Mouse (Mus musculus) left cerebral cortex, postnatal 14 days (tissue): ENCODE measurements around the gene Bicra. TPM values are rescaled to one million over a fixed set of nuclear protein-coding genes. Genes with fewer than 3 reads are reported as not detected.

Experiments used
- DNase-seq, 2 experiments: peaks; one replicate each; pipeline ENCODE4 v3.0.0; 2021 to 2022; ENCODE audit warnings: low spot score in 2 of 2, mixed read lengths in 1 of 2
- intact Hi-C: fragments of 180-260 bp; cut with DNase I; formaldehyde crosslinking; loops from one replicate; pipeline ENCODE4 v1.15.1; 2025
- long read RNA-seq, 2 experiments: library from polyadenylated mRNA; stranded (forward); transcript quantifications; one replicate each; pipeline ENCODE4 v2.0.0; 2021
- total RNA-seq, 2 experiments: library from RNA; stranded (reverse); gene quantifications; 2 replicates each; pipeline ENCODE4 v1.2.3; 2021

The Bicra gene
- total RNA-seq = 10 to 100 TPM; 14.6 to 16.9 TPM
- long read RNA-seq, experiment 1, partial matches to known transcripts = 3 of 8 reads
- long read RNA-seq, experiment 1, other reads (novel, unspliced or antisense) = 5 of 8 reads
- long read RNA-seq, experiment 2, partial matches to known transcripts = 3 of 5 reads
- long read RNA-seq, experiment 2, other reads (novel, unspliced or antisense) = 2 of 5 reads

GRCm38 (mm10) chr7:16047338-16048146, at the start of gene Bicra:
TSS of gene Bicra (minus strand) at chr7:16047921.
- peak; percentile 81 to 88 for DNase-seq
- intact Hi-C loops = no loop called here

DNA sequence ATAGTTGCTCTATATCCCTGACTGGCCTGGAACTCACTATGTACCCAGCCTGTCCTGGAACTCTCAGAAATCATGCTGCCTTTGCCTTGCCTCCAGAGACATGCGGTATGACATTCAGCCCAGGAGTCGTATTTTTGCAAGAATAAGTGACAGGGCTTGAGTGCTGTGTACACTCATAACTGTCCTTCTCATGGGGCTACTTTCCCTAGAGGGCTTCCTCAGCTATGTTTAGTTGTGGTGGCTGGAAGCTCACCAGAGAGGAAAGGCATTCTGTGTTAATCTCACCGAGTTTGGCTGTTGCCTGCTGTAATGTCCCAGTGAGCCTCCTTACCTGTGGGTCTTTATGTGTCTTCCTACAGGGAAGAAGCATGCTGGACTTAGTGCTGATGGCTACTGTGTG, 46.9 kb upstream of the Bicra start:
- no peak for DNase-seq
- intact Hi-C loops = loop anchor here (5.0 to 10.0 kb wide), 2 partner anchors 37 to 160 kb away; partner anchors contain the start of gene C5ar1

GRCm38 (mm10) chr7:16087587-16087986, 39.9 kb upstream of the Bicra start:
- no peak for DNase-seq
- intact Hi-C loops = no loop called here

GRCm38 (mm10) chr7:16083361-16083760, 35.6 kb upstream of the Bicra start:
- intact Hi-C loops = no loop called here
- DNase-seq = no peak

DNA sequence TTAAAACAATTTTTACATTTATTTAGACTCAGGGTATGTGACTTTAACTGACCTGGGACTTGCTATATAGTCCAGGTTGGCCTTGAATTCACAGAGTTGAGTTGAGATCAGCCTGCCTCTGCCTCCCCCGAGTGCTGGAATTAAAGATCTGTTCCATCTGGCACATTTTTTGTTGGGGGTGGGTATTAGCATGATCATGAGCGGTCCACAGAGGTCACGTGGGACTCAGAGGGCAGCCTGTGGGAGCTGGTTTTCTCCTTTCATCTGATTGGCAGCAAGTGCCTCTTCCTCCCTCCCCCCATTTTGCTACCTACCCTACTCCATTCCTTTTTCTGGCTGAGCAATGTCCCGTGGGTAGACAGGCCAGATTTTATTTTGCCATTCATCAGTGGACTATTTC, 32.9 kb upstream of the Bicra start:
- intact Hi-C loops = no loop called here
- DNase-seq = no peak

DNA sequence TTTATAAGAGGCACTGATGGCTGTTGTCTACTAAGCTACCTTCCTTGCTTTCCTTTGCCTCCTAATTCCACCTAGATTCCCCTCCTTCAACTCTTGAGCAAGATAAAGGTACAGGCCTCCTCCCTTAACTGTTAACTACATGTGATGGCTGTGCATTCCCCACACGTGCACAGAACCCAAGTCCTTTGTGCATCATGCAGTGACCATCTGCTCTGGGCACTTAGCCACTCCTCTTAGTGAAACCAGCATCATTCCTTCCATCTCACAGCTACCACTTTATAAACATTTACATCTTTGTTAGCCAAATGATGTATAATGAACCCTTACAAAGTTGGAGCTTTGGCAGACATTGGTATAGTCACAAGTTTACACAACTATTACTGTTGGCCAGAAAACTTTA, 32.2 kb upstream of the Bicra start:
- intact Hi-C loops = no loop called here
- no peak for DNase-seq

DNA sequence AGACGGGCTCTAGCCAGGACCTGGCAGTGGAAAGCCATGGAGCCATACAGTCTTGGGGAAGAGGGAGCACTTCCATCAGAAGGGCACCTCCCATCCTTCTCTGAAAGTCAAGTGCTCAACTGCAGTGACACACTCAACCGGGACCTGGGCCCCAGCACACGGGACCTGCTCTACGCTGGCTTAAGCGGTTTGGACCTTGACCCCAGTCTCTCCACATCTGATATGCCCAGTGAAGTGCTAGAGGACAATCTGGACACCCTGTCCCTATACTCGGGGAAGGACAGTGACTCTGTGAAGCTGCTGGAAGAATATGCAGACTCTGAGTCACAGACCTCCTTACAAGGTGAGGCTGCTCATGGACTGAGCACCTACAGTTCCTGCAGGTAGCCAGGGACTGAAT, 24.2 kb upstream of the Bicra start:
- DNase-seq = no peak
- intact Hi-C loops = no loop called here

DNA sequence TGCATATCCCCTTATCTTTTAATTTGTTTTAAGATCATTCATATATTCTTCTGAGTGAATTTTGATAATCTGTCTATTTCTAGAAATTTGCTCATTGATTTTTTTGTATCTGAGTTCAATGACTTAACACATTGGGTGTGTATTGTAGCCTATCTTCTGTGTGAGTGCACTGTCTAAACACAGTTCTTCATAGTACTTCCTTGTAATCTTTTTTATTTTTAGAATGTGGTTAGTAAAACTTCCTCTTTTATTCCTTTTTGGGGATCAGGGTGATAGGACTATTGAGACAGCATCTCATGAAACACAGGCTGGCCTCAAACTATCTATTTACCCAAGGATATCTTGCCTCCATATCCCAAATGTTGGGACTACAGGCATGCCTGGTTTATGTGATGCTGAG, 23.1 kb upstream of the Bicra start:
- no peak for DNase-seq
- intact Hi-C loops = no loop called here

DNA sequence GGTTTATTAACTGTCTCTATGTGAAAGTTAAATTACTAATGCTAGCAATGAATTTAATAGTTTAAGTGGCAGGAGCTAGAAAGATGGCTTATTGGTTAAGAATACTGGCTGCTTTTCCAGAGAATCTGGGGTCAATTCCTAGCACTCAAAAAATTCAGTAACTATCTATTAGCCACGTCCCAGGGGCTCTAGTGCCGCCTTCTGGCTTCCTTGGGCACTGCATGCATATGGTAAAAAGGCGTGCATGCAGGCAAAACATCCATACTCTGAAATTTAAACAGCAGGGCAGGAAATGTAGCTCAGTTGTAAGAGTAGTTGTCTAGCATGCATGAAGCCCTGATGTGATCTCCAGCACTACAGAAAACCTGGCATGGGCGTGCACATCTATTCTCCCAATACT, 15.8 kb upstream of the Bicra start:
- intact Hi-C loops = no loop called here
- no peak for DNase-seq

DNA sequence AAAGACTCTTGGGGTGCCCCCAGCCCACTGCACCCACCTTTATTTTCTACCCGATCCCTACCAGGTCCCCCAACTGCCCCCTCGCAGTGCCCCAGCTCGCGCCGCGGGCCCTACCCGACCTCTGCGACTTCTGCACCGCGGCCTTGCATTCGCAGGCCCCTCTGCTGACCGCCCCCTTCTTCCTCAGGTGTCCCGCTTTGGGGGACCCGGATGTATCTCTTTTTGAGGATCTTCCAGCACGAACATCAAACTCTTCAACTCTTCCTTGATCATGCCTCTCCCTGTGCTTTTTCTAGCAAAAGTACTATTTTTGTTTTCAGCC, 14.3 kb upstream of the Bicra start:
- DNase-seq = no peak
- intact Hi-C loops = no loop called here

DNA sequence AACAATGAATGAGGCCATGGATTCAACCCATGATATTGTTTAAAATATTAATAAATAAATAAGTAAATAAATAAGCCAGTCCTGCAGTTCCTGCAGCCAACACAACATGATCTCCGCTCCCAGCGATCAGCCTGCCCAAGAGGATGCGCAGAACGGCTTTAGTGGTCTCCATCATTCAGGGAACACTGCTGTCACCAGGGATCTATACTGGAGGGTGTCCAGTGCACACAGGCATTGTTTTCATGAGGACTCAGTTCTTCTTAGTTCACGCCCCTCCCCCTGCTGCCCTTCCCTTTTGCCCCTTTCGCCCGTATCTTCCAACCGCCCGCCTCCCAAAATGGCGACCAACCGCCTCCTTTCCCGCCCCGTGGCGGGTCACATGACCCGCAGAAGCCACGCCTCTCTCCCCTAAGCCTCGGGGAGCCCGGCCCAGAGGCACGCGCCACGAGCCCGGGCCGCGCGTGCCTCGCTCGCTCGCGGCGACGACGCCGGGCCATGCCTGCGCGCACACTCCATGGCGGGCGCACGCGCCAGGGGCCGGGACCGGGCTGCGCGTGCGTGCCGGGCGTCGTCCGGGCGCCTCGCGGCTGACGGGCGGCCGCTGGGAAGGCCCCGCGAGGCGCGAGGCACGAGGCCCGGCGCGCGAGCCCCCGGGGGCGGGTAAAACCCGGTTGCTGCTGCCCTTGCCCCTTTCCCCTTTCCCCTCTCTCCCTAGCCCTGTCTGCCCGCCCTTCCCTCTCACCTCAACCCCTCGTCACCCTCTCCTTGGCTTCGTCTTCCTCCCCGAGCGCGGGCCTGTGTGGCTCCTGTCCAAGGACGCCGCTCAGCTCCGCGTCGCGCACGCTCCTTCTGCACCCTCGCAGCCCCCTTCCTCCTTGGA, 13.7 kb upstream of the Bicra start, which contains the start of gene Zfp541:
Zfp541 (plus strand) TSS at position 596 of the 880 bp plus-strand sequence.
- intact Hi-C loops = no loop called here
- no peak for DNase-seq

DNA sequence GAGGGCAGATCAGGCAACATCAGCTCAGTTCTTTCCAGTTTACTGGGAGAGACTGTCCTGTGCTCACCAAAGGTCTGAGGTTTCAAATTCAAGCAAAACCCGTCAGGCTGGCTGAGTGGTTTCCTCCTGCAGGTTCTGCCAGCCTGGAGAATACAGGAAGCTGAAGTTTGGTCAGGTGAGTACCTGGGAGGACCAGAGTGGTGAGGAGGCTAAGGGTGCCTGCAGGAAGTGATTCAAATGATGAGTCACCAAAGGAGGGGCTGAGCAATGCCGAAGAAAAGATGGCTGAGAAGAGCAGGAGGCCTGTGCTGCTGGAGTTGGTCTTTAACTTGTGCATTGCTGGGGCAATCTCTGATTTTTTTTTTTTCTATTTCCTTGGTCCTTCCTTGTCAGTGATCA, 9.4 kb upstream of the Bicra start:
- no peak for DNase-seq
- intact Hi-C loops = loop anchor here (5.0 kb wide), 2 partner anchors 35 to 95 kb away; no protein-coding TSS in a partner anchor

- intact Hi-C loops = loop anchor here (5.0 kb wide), 2 partner anchors 36 to 96 kb away; no protein-coding TSS in a partner anchor
- peak; percentile 64 to 73 for DNase-seq
These were observed 8.9 kb upstream of the Bicra start for GRCm38 (mm10) chr7:16056459-16057135.

- DNase-seq = no peak
- intact Hi-C loops = loop anchor here (5.0 kb wide), 2 partner anchors 37 to 97 kb away; no protein-coding TSS in a partner anchor
These were observed 7.9 kb upstream of the Bicra start for GRCm38 (mm10) chr7:16055665-16056064.

GRCm38 (mm10) chr7:16054966-16055365, 7.2 kb upstream of the Bicra start:
- intact Hi-C loops = loop anchor here (5.0 kb wide), 2 partner anchors 37 to 97 kb away; no protein-coding TSS in a partner anchor
- DNase-seq = no peak

- DNase-seq = no peak
- intact Hi-C loops = loop anchor here (2.0 kb wide), 1 partner anchor 70 kb away; no protein-coding TSS in a partner anchor
These were observed 5.4 kb upstream of the Bicra start for GRCm38 (mm10) chr7:16053105-16053504.

- intact Hi-C loops = loop anchor here (2.0 kb wide), 1 partner anchor 70 kb away; no protein-coding TSS in a partner anchor
These were observed 5.0 kb upstream of the Bicra start for GRCm38 (mm10) chr7:16052684-16053083.

GRCm38 (mm10) chr7:16051883-16052595, 4.3 kb upstream of the Bicra start:
- intact Hi-C loops = loop anchor here (2.0 kb wide), 1 partner anchor 69 kb away; no protein-coding TSS in a partner anchor
- peak; percentile 80 for DNase-seq

More at GRCm38 (mm10) chr7:16052684-16053083, 5.0 kb upstream of the Bicra start:
- DNase-seq = peak; percentile 94 to 97
